Mouse (Mus musculus) layer of hippocampus, adult 9-10 months (tissue): ENCODE results near the gene Adcy7.
A peak's percentile ranks its signal among the peaks of the same experiment; 100 is the strongest.

Experiments
- DNase-seq: peaks from one replicate; pipeline ENCODE4 v3.0.0; 2022; ENCODE audit warnings: low spot score

The Adcy7 gene

GRCm38 (mm10) chr8:88334975-88335374 is 62.8 kb downstream of the Adcy7 start:
- DNase-seq: no peak

GRCm38 (mm10) chr8:88339221-88339620 is 67.0 kb downstream of the Adcy7 start:
- no peak for DNase-seq

- no peak for DNase-seq
Measured at GRCm38 (mm10) chr8:88339887-88340695, 67.9 kb downstream of the Adcy7 start.

GRCm38 (mm10) chr8:88342026-88342425 is 69.8 kb downstream of the Adcy7 start:
- no peak for DNase-seq

GRCm38 (mm10) chr8:88349046-88349445 is 76.8 kb downstream of the Adcy7 start:
- DNase-seq: no peak

GRCm38 (mm10) chr8:88357226-88357933 is 85.2 kb downstream of the Adcy7 start:
- DNase-seq: no peak

- DNase-seq: no peak
Measured at GRCm38 (mm10) chr8:88357946-88358345, 85.7 kb downstream of the Adcy7 start.

GRCm38 (mm10) chr8:88359959-88360358 is 87.8 kb downstream of the Adcy7 start:
- no peak for DNase-seq

- DNase-seq: no peak
Measured at GRCm38 (mm10) chr8:88361044-88361707, 89.0 kb downstream of the Adcy7 start.

GRCm38 (mm10) chr8:88361708-88362428 is 89.7 kb downstream of the Adcy7 start, which contains the start of gene Brd7:
Gene Brd7 (minus strand): TSS chr8:88362194.
- DNase-seq: peak; percentile 50

GRCm38 (mm10) chr8:88362446-88363150 is 90.4 kb downstream of the Adcy7 start:
- no peak for DNase-seq

GRCm38 (mm10) chr8:88369221-88369620 is 97.0 kb downstream of the Adcy7 start:
- no peak for DNase-seq

- DNase-seq: no peak
Measured at GRCm38 (mm10) chr8:88369805-88370204, 97.6 kb downstream of the Adcy7 start.

GRCm38 (mm10) chr8:88371522-88371921 is 99.3 kb downstream of the Adcy7 start:
- no peak for DNase-seq

- no peak for DNase-seq
Measured at GRCm38 (mm10) chr8:88376836-88377582, 104.8 kb downstream of the Adcy7 start.
